Mouse (Mus musculus): Measurements from ENCODE around the gene Prickle1.

The Prickle1 gene

GRCm38 (mm10) chr15:93595746-93596145, at the start of gene Prickle1:
Gene Prickle1 (minus strand): TSS chr15:93595891.
- DNase-seq (ENCODE audit: extremely low read depth, low read depth), result no peak

- DNase-seq (ENCODE audit: extremely low read depth, low read depth), result no peak
Observed at GRCm38 (mm10) chr15:93640221-93640620, 44.5 kb upstream of the Prickle1 start.

GRCm38 (mm10) chr15:93636976-93637375, 41.3 kb upstream of the Prickle1 start:
- no peak for DNase-seq (ENCODE audit: extremely low read depth, low read depth)

DNA sequence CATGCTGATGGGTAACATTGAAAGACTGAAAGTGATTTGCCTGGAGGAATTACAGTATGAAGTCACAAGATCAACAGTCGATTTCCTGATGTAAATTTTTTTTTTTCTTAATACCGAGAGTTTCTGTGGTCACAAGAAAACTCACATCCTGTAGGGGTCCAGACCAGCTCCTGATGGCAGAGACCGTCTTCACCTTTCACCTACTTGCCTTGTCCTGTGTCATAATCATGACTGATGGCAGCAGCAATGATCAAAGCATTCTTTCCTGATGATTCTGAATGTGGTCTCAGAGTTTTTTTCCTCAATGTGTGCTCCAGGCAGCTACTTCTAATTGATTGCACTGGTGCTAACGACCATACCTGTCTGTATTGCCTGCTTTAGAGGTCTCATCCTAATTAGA, 39.9 kb upstream of the Prickle1 start:
- no peak for DNase-seq (ENCODE audit: extremely low read depth, low read depth)

- no peak for DNase-seq (ENCODE audit: extremely low read depth, low read depth)
Observed at GRCm38 (mm10) chr15:93634536-93634935, 38.8 kb upstream of the Prickle1 start.

GRCm38 (mm10) chr15:93630001-93630541, 34.4 kb upstream of the Prickle1 start:
- no peak for DNase-seq (ENCODE audit: extremely low read depth, low read depth)

DNA sequence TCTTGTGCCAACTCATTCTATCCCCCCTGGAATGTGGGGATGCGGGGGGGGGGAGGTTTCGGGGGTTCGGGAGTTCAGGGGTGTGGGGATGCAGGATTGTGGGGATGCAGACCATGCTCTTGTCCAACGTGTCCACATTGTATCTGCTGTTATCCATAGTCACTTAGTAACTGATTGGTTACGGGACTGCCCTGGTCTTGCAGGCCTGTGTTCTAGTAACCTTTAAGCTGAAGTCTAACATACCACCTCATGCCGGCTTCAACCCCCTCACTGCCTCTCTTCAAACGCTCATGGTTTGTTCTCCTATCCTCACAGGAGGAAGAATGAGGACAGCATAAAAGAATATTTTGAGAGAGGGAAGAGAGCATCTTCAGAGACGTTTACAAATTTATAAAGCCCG, 33.5 kb upstream of the Prickle1 start:
- no peak for DNase-seq (ENCODE audit: extremely low read depth, low read depth)

DNA sequence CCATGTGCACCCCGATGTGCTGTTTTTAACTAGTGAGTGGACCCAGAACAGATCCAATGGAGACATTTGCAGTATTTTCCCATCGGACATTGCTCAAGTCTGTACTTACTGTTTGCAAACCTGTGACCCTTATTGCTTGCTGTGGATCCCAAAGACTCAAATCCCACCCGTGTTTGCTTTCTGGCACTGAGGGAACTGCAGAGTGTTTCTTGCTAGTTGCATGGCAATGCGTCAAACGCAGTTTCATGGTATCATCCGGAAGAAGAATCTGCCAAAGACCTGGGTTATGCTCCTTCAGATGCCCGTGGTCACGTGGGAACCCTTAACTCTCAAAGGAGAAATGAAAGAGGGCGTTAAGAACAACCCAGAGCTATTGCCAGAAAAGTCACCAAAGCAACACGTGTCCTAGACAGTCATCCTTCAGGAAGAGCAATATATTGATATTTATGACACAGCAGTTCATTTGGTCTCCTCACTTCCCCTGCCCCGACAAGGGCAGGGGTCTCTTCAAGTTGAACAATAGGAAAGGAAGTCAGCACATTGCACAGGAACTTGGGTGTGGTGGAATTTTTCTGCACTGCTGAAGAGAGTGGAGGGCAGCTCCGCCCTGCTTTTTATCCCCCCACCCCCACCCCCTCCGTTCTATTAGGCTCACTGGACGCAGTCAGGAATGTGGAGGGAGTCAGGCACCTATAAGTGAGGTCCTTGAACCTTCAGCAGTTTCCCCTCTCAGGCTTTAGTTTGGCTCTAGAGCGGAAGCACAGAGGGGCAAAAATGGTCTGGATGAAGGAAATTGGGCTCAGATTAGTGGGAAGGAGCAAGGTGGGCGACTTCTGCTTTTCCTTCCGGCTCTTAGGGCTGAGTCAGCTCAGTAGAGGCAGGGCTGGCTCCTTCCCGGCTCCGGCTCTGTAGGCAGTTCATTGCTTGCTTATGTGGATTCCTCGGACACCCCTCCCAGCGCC, 32.4 kb upstream of the Prickle1 start:
- no peak for DNase-seq (ENCODE audit: extremely low read depth, low read depth)

DNA sequence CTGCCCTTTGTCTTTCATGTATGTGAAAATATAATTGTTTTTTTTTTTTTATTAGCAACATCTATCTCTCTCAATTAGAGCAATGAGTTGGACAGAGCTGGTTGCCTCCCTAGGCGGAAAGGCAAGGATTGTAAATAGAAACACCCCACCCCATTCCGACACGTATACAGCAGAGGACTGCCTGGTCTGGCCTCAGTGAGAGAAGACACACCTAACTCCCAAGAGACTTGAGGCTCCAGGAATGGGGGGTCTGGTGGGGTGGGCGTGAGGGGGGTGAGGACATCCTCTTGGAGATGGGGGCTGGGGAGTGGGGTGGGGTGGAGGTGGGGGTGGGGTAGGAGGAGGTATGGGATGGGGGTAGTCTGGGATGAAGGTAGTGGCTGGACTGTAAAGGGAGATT, 23.9 kb upstream of the Prickle1 start:
- no peak for DNase-seq (ENCODE audit: extremely low read depth, low read depth)

DNA sequence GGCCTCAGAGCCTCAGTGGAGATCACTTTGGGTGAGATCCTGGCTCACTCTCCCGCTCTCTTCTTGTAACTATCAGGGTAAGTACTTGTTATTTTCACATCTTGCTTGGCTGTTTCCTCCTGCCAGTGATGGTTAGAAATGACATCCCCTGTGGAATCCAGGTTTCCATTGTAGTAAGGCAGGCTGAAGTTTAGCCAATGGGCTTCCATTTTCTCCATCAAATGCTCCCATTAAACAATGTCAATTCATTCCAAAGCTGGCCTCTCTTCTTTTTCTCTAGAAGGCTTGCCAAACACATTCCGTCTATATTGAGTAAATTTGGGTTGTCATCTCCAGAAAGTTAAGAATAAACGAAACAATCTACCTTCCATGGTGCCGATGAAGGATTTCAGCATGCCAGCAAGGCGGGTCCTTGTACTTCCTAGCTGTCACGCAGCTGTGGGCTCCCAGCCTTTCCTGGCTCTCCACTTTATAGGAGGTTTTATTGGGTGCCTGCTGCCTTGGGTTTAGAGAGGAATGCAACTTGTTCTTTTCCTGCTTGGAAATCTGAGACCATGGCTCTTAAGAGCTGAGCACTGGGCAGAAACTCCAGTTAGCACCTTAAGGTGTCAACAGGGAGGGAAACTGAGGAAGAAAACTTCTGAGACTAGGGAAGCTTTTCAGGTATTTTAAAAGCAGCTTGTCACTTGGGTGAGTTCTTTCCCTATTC, 22.9 kb upstream of the Prickle1 start:
- DNase-seq (ENCODE audit: extremely low read depth, low read depth), result no peak

GRCm38 (mm10) chr15:93616277-93616676, 20.6 kb upstream of the Prickle1 start:
- no peak for DNase-seq (ENCODE audit: extremely low read depth, low read depth)

GRCm38 (mm10) chr15:93615031-93615430, 19.3 kb upstream of the Prickle1 start:
- no peak for DNase-seq (ENCODE audit: extremely low read depth, low read depth)

DNA sequence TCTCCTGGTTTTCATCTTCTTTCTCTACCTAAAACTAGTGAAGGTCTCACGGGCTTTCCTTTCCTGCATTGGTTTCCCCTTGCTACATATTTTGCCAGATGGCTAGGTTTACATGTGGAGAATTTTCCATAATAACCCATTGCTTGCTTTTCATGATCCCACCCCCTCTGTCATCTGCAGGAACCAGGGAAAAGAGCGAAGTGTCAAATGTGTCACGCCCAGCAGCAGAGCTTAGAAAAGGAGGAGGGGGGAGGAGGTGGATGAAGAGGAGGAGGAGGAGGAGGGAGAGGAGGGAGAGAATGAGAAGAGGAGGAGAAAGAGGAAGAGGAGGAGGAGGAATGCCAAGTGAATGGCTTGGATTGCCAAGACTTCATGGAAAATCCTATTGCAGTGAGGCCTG, 17.9 kb upstream of the Prickle1 start:
- DNase-seq (ENCODE audit: extremely low read depth, low read depth), result no peak

- DNase-seq (ENCODE audit: extremely low read depth, low read depth), result no peak
Observed at GRCm38 (mm10) chr15:93611536-93612300, 16.0 kb upstream of the Prickle1 start.

- DNase-seq (ENCODE audit: extremely low read depth, low read depth), result no peak
Observed at GRCm38 (mm10) chr15:93610721-93611201, 15.1 kb upstream of the Prickle1 start.

DNA sequence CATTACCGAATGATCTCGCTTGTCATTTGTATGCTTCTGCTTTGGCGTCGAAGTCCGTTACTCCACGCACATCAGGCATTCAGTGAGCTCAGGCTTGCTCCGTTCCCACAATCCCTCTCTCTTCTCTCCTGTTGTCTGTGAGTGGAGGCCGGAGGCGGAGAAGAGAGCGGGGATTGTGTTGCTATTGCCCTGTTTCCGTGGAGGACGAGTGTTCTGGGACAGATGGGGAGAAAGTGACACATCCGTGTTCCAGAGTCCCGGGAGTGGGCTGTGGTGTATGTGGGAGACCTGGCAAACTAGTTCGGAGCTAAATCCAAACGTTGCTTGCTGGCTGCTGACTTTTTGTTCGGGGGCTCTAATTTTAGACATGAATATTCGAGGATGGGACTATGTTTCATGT, 14.6 kb upstream of the Prickle1 start:
- DNase-seq (ENCODE audit: extremely low read depth, low read depth), result no peak

DNA sequence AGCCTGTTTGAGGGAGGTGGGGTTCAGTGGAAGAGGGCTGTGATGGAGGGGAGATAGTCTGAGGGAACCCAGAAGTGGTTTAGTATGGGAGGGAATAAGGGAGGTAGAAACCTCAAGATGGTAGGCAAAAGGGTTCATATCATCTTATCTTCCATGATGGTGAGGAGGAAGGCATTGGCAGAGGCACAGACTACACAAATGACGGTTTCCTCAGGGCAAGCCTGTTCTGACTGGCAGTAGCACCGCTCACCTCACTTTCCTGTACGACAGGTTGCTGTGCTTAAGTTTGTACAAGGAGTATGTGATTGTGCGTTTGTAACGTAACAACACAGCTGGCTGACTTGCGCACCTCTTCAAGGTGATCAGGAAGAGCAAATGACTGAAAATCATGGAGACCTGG, 7.2 kb upstream of the Prickle1 start:
- no peak for DNase-seq (ENCODE audit: extremely low read depth, low read depth)

DNA sequence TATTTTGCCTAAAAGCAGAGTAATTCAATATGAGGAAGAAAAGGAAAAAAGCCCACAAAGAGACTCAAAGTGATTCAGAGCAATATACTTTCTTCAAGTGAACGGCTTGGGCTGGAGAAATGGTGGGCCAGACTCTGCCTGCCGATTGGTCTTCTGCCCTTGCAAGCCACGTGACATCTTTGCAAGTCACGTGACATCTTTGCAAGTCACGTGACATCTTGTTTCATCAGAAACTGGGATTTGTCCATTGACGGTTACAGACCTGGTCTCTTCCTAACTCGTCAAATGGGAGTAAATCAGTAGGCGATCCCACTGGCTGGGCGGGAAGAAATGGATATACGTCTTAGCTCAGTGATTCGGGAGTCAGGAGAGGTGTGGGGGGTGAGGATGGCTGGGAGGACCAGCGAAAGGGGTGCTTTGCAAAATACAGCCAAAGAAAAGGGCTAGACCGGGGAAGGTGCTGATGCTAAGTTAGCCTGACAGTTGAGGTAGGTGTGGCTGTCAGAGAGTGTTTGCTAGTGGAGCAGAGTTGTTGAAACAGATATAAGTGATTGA, 5.8 kb upstream of the Prickle1 start:
- DNase-seq (ENCODE audit: extremely low read depth, low read depth), result no peak

DNA sequence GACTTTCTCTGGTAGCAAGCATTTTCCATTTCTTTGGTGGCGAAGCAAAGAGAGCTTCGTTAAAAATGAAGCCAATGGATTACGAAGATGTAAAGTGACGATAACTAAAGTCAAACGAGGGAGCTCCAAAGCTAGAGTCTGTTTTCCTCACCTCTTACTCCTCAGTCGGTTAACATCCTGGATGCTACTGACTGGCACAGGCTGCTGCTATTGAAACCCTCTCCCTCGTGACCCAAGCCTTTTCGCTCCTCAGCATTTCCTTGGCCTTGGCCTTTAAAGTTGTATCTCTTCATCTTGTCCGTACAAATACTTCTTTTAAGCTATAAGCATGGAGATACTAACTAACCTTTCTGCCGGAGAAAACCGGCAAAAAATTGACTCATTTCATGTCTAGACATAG, 1.3 kb upstream of the Prickle1 start:
- DNase-seq (ENCODE audit: extremely low read depth, low read depth), result no peak

- no peak for DNase-seq (ENCODE audit: extremely low read depth, low read depth)
Observed at GRCm38 (mm10) chr15:93596285-93596684, 594 bp upstream of the Prickle1 start.

Data from MEL-GATA-1-ER (cell line).